Mouse (Mus musculus) heart, adult 2 months (tissue): ENCODE measurements around the gene Cdk9. TPM values are rescaled to one million over a fixed set of nuclear protein-coding genes. Genes with fewer than 3 reads are reported as not detected.

Experiments
- DNase-seq, 2 experiments: peaks; one replicate each; pipeline ENCODE4 v3.0.0; 2021
- H3K27ac ChIP-seq: fragments of 200-600 bp; 2 replicates; pipeline ENCODE4 v1.8.1; 2022
- H3K27me3 ChIP-seq: fragments of 200-500 bp; 2 replicates; pipeline ENCODE4 v1.6.1; 2012; ENCODE audit warnings: mild to moderate bottlenecking, low read length, inconsistent platforms, mixed read lengths; ENCODE audit not compliant: control insufficient read depth, insufficient read depth
- H3K36me3 ChIP-seq: fragments of 200-500 bp; 2 replicates; pipeline ENCODE4 v1.6.1; 2012; ENCODE audit warnings: low read length, inconsistent platforms; ENCODE audit not compliant: control insufficient read depth, insufficient read depth
- H3K4me1 ChIP-seq: fragments of 200-500 bp; 2 replicates; pipeline ENCODE4 v1.6.1; 2011; ENCODE audit warnings: low read length; ENCODE audit not compliant: control insufficient read depth, insufficient read depth
- H3K4me3 ChIP-seq: fragments of 200-600 bp; 2 replicates; pipeline ENCODE4 v1.8.1; 2022
- H3K79me2 ChIP-seq: fragments of 200-500 bp; replicated peaks from 2 replicates; pipeline ENCODE4 v1.6.1; 2012; ENCODE audit warnings: mild to moderate bottlenecking, inconsistent platforms, low read length, moderate library complexity, mixed read lengths; ENCODE audit not compliant: control insufficient read depth, insufficient read depth
- H3K9ac ChIP-seq: fragments of 200-500 bp; 2 replicates; pipeline ENCODE4 v1.6.1; 2012; ENCODE audit warnings: low read depth, mild to moderate bottlenecking, control low read depth, inconsistent platforms, low read length, mixed read lengths
- CTCF ChIP-seq: fragments of 200-600 bp; IDR thresholded peaks from 2 replicates; pipeline ENCODE4 v1.8.1; 2022; ENCODE audit warnings: antibody characterized with exemption, mild to moderate bottlenecking, moderate library complexity
- EP300 ChIP-seq: fragments of 200-500 bp; IDR thresholded peaks from 2 replicates; pipeline ENCODE4 v1.6.1; 2011; ENCODE audit warnings: low read depth, low read length, control low read depth; ENCODE audit not compliant: insufficient read depth
- POLR2A ChIP-seq: fragments of 200-500 bp; IDR thresholded peaks from 2 replicates; pipeline ENCODE4 v1.6.1; 2011; ENCODE audit warnings: mild to moderate bottlenecking, low read depth, low read length, control low read depth; ENCODE audit not compliant: insufficient read depth
- WGBS: fragments of 180-500 bp; shearing (Covaris S2); methylation state at CpG from one replicate; pipeline ENCODE4 v1.1.7; 2018; 5-methylcytosine and 5-hydroxymethylcytosine counted together
- intact Hi-C: fragments of 180-260 bp; cut with DNase I; formaldehyde crosslinking; loops from one replicate; pipeline ENCODE4 v1.15.1; 2025
- polyA plus RNA-seq: library from polyadenylated mRNA; depleted of rRNA; stranded (reverse); fragments of >200 nt; gene quantifications from 2 replicates; pipeline ENCODE4 v1.2.3, GENCODE M21; 2012
- total RNA-seq, 2 experiments: library from RNA; stranded (reverse); gene quantifications; 2 replicates each; pipeline ENCODE4 v1.2.3; 2021

Gene Cdk9
- total and polyA plus RNA-seq, 3 experiments = 21.0 to 42.3 (median 25.3) TPM

DNA sequence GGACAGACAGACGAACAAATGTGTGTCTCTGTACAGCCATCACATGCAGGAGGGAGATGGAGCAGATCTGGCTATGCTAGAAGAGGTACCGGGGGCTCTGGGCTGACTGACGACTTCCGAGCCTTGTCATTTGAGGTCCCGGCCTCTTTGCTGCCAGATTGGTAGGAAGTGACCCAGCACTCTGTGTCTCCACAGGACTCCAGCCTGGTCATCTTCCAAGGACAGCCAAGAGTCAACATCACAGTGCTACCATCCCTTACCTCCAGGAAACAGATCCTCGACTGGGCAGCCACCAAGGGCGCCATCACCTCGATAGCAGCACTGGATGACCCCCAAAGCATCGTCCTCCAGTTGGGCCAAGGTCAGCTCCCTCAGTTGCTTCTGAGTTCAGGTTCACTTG is 41.7 kb downstream of the Cdk9 start:
- TF ChIP-seq POLR2A (no peak), EP300 (no peak), CTCF (no peak)
- H3K79me2 ChIP-seq = no peaks in the 10 kb centered on the region
- H3K4me3 ChIP-seq = no peak overlapping the region
- H3K27ac ChIP-seq = no peak overlapping the region
- no peak overlapping the region for H3K9ac ChIP-seq
- no peaks in the 10 kb centered on the region for H3K27me3 ChIP-seq
- peaks cover 5% of the 10 kb centered on the region for H3K4me1 ChIP-seq
- 76% methylated on average over 9 of the region's 9 CpGs for WGBS
- DNase-seq = no peak
- no peaks in the 10 kb centered on the region for H3K36me3 ChIP-seq
- intact Hi-C loops = no loop called here

DNA sequence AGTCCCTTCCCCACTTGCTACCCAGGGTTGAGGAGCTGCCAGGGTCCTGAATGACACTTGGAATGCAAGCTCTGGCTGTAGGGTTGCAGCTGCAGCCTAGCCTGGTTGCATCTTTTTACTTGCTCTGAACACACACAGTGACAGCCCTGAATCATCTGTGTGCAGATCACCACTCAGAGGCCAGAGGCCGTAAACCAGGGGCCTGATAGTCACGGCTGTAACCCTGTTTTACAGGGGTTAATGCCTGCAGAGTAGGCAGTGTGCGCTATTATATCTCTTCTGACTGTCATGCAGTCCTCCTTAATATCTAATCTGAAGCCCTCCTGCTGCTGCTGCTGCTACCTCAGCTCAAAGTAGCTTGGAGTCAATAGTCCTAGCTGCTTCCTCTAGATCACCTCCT is 43.0 kb downstream of the Cdk9 start:
- DNase-seq = no peak
- no peak overlapping the region for H3K9ac ChIP-seq
- peaks cover 10% of the 10 kb centered on the region for H3K4me1 ChIP-seq
- H3K27ac ChIP-seq = no peak overlapping the region
- H3K27me3 ChIP-seq = no peaks in the 10 kb centered on the region
- no peaks in the 10 kb centered on the region for H3K79me2 ChIP-seq
- intact Hi-C loops = no loop called here
- no peak overlapping the region for H3K4me3 ChIP-seq
- TF ChIP-seq POLR2A (no peak), CTCF (no peak), EP300 (no peak)
- WGBS = 68% methylated on average over 3 of the region's 3 CpGs
- no peaks in the 10 kb centered on the region for H3K36me3 ChIP-seq

DNA sequence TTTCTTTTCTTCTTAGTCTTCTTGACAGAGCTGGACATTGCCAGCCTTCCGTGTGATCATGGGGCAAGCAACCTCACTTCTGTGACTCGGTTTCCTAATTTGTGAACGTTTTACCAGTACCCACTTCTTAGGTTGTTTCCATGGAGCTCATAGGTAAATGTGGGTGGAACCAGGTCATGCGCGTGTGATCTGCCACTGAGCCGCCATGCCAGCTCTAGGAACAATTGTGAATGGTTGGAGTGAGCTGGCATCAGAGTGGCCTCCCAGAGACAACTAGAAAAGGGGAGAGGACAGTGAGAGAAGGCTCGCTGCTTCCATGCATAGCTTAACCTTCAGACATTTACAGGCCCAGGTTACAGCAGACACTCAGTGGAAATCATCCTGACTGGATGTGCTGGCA is 44.7 kb downstream of the Cdk9 start:
- H3K9ac ChIP-seq = no peak overlapping the region
- 66% methylated on average over 7 of the region's 7 CpGs for WGBS
- H3K36me3 ChIP-seq = peaks cover 10% of the 10 kb centered on the region; the same call in 1 of the 2 replicates
- H3K27ac ChIP-seq = peak overlapping the region; percentile 61
- H3K4me3 ChIP-seq = no peak overlapping the region
- intact Hi-C loops = no loop called here
- no peaks in the 10 kb centered on the region for H3K79me2 ChIP-seq
- H3K4me1 ChIP-seq = peaks cover 12% of the 10 kb centered on the region
- no peak for DNase-seq
- H3K27me3 ChIP-seq = no peaks in the 10 kb centered on the region
- TF ChIP-seq CTCF (no peak), EP300 (no peak), POLR2A (no peak)

GRCm38 (mm10) chr2:32667775-32668174 is 45.1 kb downstream of the Cdk9 start:
- no peaks in the 10 kb centered on the region for H3K27me3 ChIP-seq
- no peak overlapping the region for H3K4me3 ChIP-seq
- H3K79me2 ChIP-seq = no peaks in the 10 kb centered on the region
- TF ChIP-seq CTCF = no peak
- no peak for TF ChIP-seq POLR2A
- no peak for TF ChIP-seq EP300
- peak overlapping the region; percentile 61 for H3K27ac ChIP-seq
- DNase-seq = no peak
- intact Hi-C loops = no loop called here
- peaks cover 12% of the 10 kb centered on the region for H3K4me1 ChIP-seq
- peaks cover 10% of the 10 kb centered on the region; the same call in 1 of the 2 replicates for H3K36me3 ChIP-seq
- H3K9ac ChIP-seq = no peak overlapping the region
- WGBS = 34% methylated on average over 11 of the region's 11 CpGs

- H3K79me2 ChIP-seq = no peaks in the 10 kb centered on the region
- peak overlapping the region; percentile 44 for H3K27ac ChIP-seq
- intact Hi-C loops = no loop called here
- no peak overlapping the region for H3K4me3 ChIP-seq
- peaks cover 16% of the 10 kb centered on the region for H3K36me3 ChIP-seq
- H3K4me1 ChIP-seq = peaks cover 21% of the 10 kb centered on the region
- no peak for TF ChIP-seq POLR2A
- no peak for TF ChIP-seq EP300
- no peak for TF ChIP-seq CTCF
- H3K9ac ChIP-seq = no peak overlapping the region
- DNase-seq = no peak
- H3K27me3 ChIP-seq = no peaks in the 10 kb centered on the region
- 48% methylated on average over 6 of the region's 6 CpGs for WGBS
Observed at GRCm38 (mm10) chr2:32665853-32666252, 47.0 kb downstream of the Cdk9 start.

DNA sequence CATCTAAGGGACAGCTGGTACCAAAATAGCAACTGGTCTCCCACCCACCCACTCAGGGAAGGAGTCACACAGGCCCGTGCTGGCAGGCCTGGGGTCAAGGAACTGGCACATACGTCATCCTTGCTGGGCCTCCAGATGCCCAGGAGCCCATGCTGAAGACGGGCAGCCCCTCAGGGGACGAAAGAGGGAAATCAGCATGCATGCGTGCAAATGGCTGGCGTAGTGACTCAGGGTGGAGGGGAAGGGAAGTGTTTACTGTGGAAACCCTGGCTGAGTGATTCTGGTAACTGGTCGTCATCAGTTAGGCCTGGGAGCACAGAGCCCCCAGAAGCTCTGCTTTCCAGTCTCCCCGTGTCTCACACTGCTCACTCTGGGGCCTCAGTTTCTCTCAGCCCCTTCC is 47.5 kb downstream of the Cdk9 start:
- Histone ChIP-seq H3K4me1 (peaks cover 24% of the 10 kb centered on the region), H3K27ac (peak overlapping the region; percentile 60), H3K4me3 (no peak overlapping the region), H3K36me3 (peaks cover 21% of the 10 kb centered on the region), H3K79me2 (no peaks in the 10 kb centered on the region), H3K27me3 (no peaks in the 10 kb centered on the region), H3K9ac (no peak overlapping the region)
- 49% methylated on average over 8 of the region's 8 CpGs for WGBS
- intact Hi-C loops = no loop called here
- TF ChIP-seq EP300 = no peak
- TF ChIP-seq POLR2A = no peak
- no peak for TF ChIP-seq CTCF
- DNase-seq = no peak
